Mouse (Mus musculus): ENCODE measurements around the gene Neurl4.

GRCm38 (mm10) chr11:69952274-69952673, 51.4 kb downstream of the Neurl4 start:
- TF ChIP-seq GATA1 (IDR thresholded peaks at IDR 0.05; ENCODE audit: borderline replicate concordance, low read length) = no peak
- no peak for TF ChIP-seq FLI1 (IDR thresholded peaks at IDR 0.05; ENCODE audit: low read length)
